Mouse (Mus musculus): ENCODE measurements around the gene Azin2. TPM values are rescaled to one million over a fixed set of nuclear protein-coding genes. Genes with fewer than 3 reads are reported as not detected.
A peak's percentile ranks its signal among the peaks of the same experiment; 100 is the strongest.

Azin2 gene
- polyA plus RNA-seq, 1 experiment from 2014 or later: 7.4 TPM

- H3K27me3 ChIP-seq (ENCODE audit: control insufficient read depth, insufficient read depth, low read length): peaks cover 11% of the 10 kb centered on the region; the same call in 1 of the 2 replicates
- H3K9me3 ChIP-seq (ENCODE audit: control insufficient read depth, low read length): no peaks in the 10 kb centered on the region
- WGBS: 62% methylated on average over 5 of the region's 5 CpGs
- no peak overlapping the region for H3K4me2 ChIP-seq (ENCODE audit: low read length)
- H3K27ac ChIP-seq (replicated peaks in 1 of 2; ENCODE audit: control insufficient read depth in 1 of 2, insufficient read depth in 1 of 2, low read depth in 2 of 2, low read length in 2 of 2): no peak overlapping the region
- peaks cover 0 to 10% of the 10 kb centered on the region in 2 experiments; a peak in 2 of 4 replicates for H3K4me1 ChIP-seq (ENCODE audit: control insufficient read depth in 2 of 2, insufficient read depth in 2 of 2, low read length in 2 of 2)
- ATAC-seq (ENCODE audit: insufficient number of reproducible peaks, insufficient read depth, low FRiP score, low read depth): no peak
- no peak overlapping the region for H3K9ac ChIP-seq (ENCODE audit: low read length)
- H3K4me3 ChIP-seq (ENCODE audit: control insufficient read depth in 1 of 2, insufficient read depth in 1 of 2, low read depth in 1 of 2, low read length in 2 of 2): no peak overlapping the region
- H3K36me3 ChIP-seq (ENCODE audit: control insufficient read depth, insufficient read depth, low read length): no peaks in the 10 kb centered on the region
Observed at GRCm38 (mm10) chr4:128969081-128969480, 6.8 kb upstream of the Azin2 start.

GRCm38 (mm10) chr4:128966751-128967150 lies 4.5 kb upstream of the Azin2 start:
- WGBS: 17% methylated on average over 7 of the region's 7 CpGs
- no peak overlapping the region for H3K4me2 ChIP-seq (ENCODE audit: low read length)
- H3K27ac ChIP-seq (replicated peaks in 1 of 2; ENCODE audit: control insufficient read depth in 1 of 2, insufficient read depth in 1 of 2, low read depth in 2 of 2, low read length in 2 of 2): no peak overlapping the region
- no peak for ATAC-seq (ENCODE audit: insufficient number of reproducible peaks, insufficient read depth, low FRiP score, low read depth)
- peaks cover 14% of the 10 kb centered on the region; the same call in 1 of the 2 replicates for H3K27me3 ChIP-seq (ENCODE audit: control insufficient read depth, insufficient read depth, low read length)
- H3K4me3 ChIP-seq (ENCODE audit: control insufficient read depth in 1 of 2, insufficient read depth in 1 of 2, low read depth in 1 of 2, low read length in 2 of 2): no peak overlapping the region
- H3K36me3 ChIP-seq (ENCODE audit: control insufficient read depth, insufficient read depth, low read length): no peaks in the 10 kb centered on the region
- H3K9ac ChIP-seq (ENCODE audit: low read length): no peak overlapping the region
- no peaks in the 10 kb centered on the region for H3K9me3 ChIP-seq (ENCODE audit: control insufficient read depth, low read length)
- peaks cover 3 to 16% of the 10 kb centered on the region in 2 experiments; a peak in 2 of 4 replicates for H3K4me1 ChIP-seq (ENCODE audit: control insufficient read depth in 2 of 2, insufficient read depth in 2 of 2, low read length in 2 of 2)

- peaks cover 19% of the 10 kb centered on the region for H3K27me3 ChIP-seq (ENCODE audit: control insufficient read depth, insufficient read depth, low read length)
- H3K9ac ChIP-seq (ENCODE audit: low read length): peak overlapping the region; percentile 87
- H3K27ac ChIP-seq (replicated peaks in 1 of 2; ENCODE audit: control insufficient read depth in 1 of 2, insufficient read depth in 1 of 2, low read depth in 2 of 2, low read length in 2 of 2): no peak overlapping the region
- no peaks in the 10 kb centered on the region for H3K9me3 ChIP-seq (ENCODE audit: control insufficient read depth, low read length)
- peak overlapping the region in 1 of 2 experiments; percentile 72; a peak in 3 of 4 replicates for H3K4me3 ChIP-seq (ENCODE audit: control insufficient read depth in 1 of 2, insufficient read depth in 1 of 2, low read depth in 1 of 2, low read length in 2 of 2)
- H3K4me2 ChIP-seq (ENCODE audit: low read length): peak overlapping the region; percentile 97
- H3K36me3 ChIP-seq (ENCODE audit: control insufficient read depth, insufficient read depth, low read length): no peaks in the 10 kb centered on the region
- WGBS: 11% methylated on average over 9 of the region's 9 CpGs
- no peak for ATAC-seq (ENCODE audit: insufficient number of reproducible peaks, insufficient read depth, low FRiP score, low read depth)
- H3K4me1 ChIP-seq (ENCODE audit: control insufficient read depth in 2 of 2, insufficient read depth in 2 of 2, low read length in 2 of 2): peaks cover 12 to 18% of the 10 kb centered on the region in 2 experiments
Observed at GRCm38 (mm10) chr4:128962926-128963290, 666 bp upstream of the Azin2 start.

GRCm38 (mm10) chr4:128961301-128962028 lies 777 bp downstream of the Azin2 start:
- Histone ChIP-seq H3K4me3 (ENCODE audit: control insufficient read depth in 1 of 2, insufficient read depth in 1 of 2, low read depth in 1 of 2, low read length in 2 of 2) (peak overlapping the region; percentile 72 to 75), H3K4me2 (ENCODE audit: low read length) (peak overlapping the region; percentile 97), H3K9me3 (ENCODE audit: control insufficient read depth, low read length) (no peaks in the 10 kb centered on the region), H3K36me3 (ENCODE audit: control insufficient read depth, insufficient read depth, low read length) (no peaks in the 10 kb centered on the region), H3K9ac (ENCODE audit: low read length) (peak overlapping the region; percentile 87), H3K4me1 (ENCODE audit: control insufficient read depth in 2 of 2, insufficient read depth in 2 of 2, low read length in 2 of 2) (peaks cover 18 to 22% of the 10 kb centered on the region in 2 experiments), H3K27ac (replicated peaks in 1 of 2; ENCODE audit: control insufficient read depth in 1 of 2, insufficient read depth in 1 of 2, low read depth in 2 of 2, low read length in 2 of 2) (no peak overlapping the region), H3K27me3 (ENCODE audit: control insufficient read depth, insufficient read depth, low read length) (peaks cover 19% of the 10 kb centered on the region)
- ATAC-seq (ENCODE audit: insufficient number of reproducible peaks, insufficient read depth, low FRiP score, low read depth): no peak
- 7% methylated on average over 16 of the region's 16 CpGs for WGBS

GRCm38 (mm10) chr4:128959676-128960075 lies 2.6 kb downstream of the Azin2 start:
- Histone ChIP-seq H3K27me3 (ENCODE audit: control insufficient read depth, insufficient read depth, low read length) (peaks cover 18% of the 10 kb centered on the region), H3K36me3 (ENCODE audit: control insufficient read depth, insufficient read depth, low read length) (no peaks in the 10 kb centered on the region)
- 82% methylated on average over 17 of the region's 17 CpGs for WGBS

GRCm38 (mm10) chr4:128958849-128959248 lies 3.4 kb downstream of the Azin2 start:
- ATAC-seq (ENCODE audit: insufficient number of reproducible peaks, insufficient read depth, low FRiP score, low read depth): no peak
- no peak overlapping the region for H3K4me3 ChIP-seq (ENCODE audit: control insufficient read depth in 1 of 2, insufficient read depth in 1 of 2, low read depth in 1 of 2, low read length in 2 of 2)
- H3K27me3 ChIP-seq (ENCODE audit: control insufficient read depth, insufficient read depth, low read length): peaks cover 10% of the 10 kb centered on the region
- no peaks in the 10 kb centered on the region for H3K9me3 ChIP-seq (ENCODE audit: control insufficient read depth, low read length)
- H3K27ac ChIP-seq (replicated peaks in 1 of 2; ENCODE audit: control insufficient read depth in 1 of 2, insufficient read depth in 1 of 2, low read depth in 2 of 2, low read length in 2 of 2): no peak overlapping the region
- no peak overlapping the region for H3K4me2 ChIP-seq (ENCODE audit: low read length)
- H3K9ac ChIP-seq (ENCODE audit: low read length): no peak overlapping the region
- H3K4me1 ChIP-seq (ENCODE audit: control insufficient read depth in 2 of 2, insufficient read depth in 2 of 2, low read length in 2 of 2): peaks cover 18 to 22% of the 10 kb centered on the region in 2 experiments
- WGBS: 68% methylated on average over 8 of the region's 8 CpGs
- no peaks in the 10 kb centered on the region for H3K36me3 ChIP-seq (ENCODE audit: control insufficient read depth, insufficient read depth, low read length)

More at GRCm38 (mm10) chr4:128959676-128960075, 2.6 kb downstream of the Azin2 start:
- Histone ChIP-seq H3K27ac (replicated peaks in 1 of 2; ENCODE audit: control insufficient read depth in 1 of 2, insufficient read depth in 1 of 2, low read depth in 2 of 2, low read length in 2 of 2) (no peak overlapping the region), H3K9ac (ENCODE audit: low read length) (no peak overlapping the region), H3K4me2 (ENCODE audit: low read length) (no peak overlapping the region), H3K4me3 (ENCODE audit: control insufficient read depth in 1 of 2, insufficient read depth in 1 of 2, low read depth in 1 of 2, low read length in 2 of 2) (no peak overlapping the region), H3K9me3 (ENCODE audit: control insufficient read depth, low read length) (no peaks in the 10 kb centered on the region), H3K4me1 (ENCODE audit: control insufficient read depth in 2 of 2, insufficient read depth in 2 of 2, low read length in 2 of 2) (peaks cover 18 to 22% of the 10 kb centered on the region in 2 experiments)
- no peak for ATAC-seq (ENCODE audit: insufficient number of reproducible peaks, insufficient read depth, low FRiP score, low read depth)

GRCm38 (mm10) chr4:128958156-128958555 lies 4.1 kb downstream of the Azin2 start:
- no peak for ATAC-seq (ENCODE audit: insufficient number of reproducible peaks, insufficient read depth, low FRiP score, low read depth)
- no peak overlapping the region for H3K4me2 ChIP-seq (ENCODE audit: low read length)
- H3K36me3 ChIP-seq (ENCODE audit: control insufficient read depth, insufficient read depth, low read length): no peaks in the 10 kb centered on the region
- peaks cover 18 to 22% of the 10 kb centered on the region in 2 experiments for H3K4me1 ChIP-seq (ENCODE audit: control insufficient read depth in 2 of 2, insufficient read depth in 2 of 2, low read length in 2 of 2)
- H3K9me3 ChIP-seq (ENCODE audit: control insufficient read depth, low read length): no peaks in the 10 kb centered on the region
- H3K9ac ChIP-seq (ENCODE audit: low read length): no peak overlapping the region
- 76% methylated on average over 11 of the region's 11 CpGs for WGBS
- H3K27ac ChIP-seq (replicated peaks in 1 of 2; ENCODE audit: control insufficient read depth in 1 of 2, insufficient read depth in 1 of 2, low read depth in 2 of 2, low read length in 2 of 2): peak overlapping the region; percentile 65 to 66
- H3K4me3 ChIP-seq (ENCODE audit: control insufficient read depth in 1 of 2, insufficient read depth in 1 of 2, low read depth in 1 of 2, low read length in 2 of 2): no peak overlapping the region
- H3K27me3 ChIP-seq (ENCODE audit: control insufficient read depth, insufficient read depth, low read length): peaks cover 10% of the 10 kb centered on the region
